ENCODE assay signal across 27 mouse cellular contexts in genomic region chr6:145089373-145089772, GRCm38 (mm10). TPM values are rescaled to one million over a fixed set of nuclear protein-coding genes. Genes with fewer than 3 reads are reported as not detected.
DNase-seq lines count a peak whose midpoint lies in the region; ATAC-seq and TF ChIP-seq lines count a peak whose summit lies in the region.
"Had no signal": no experiment of that assay in that cellular context is flagged by ENCODE, and none has a peak within 500 bp of the region (broad histone marks: within the 10 kb centered on the region; RNA-seq: fewer than 3 reads in every experiment).

No protein-coding gene starts in this region.

- TF ChIP-seq RAD21 in MEL (IDR thresholded peaks at IDR 0.05; ENCODE audit: low read depth, low read length): no peak

- TF ChIP-seq POLR2A in MEL (IDR thresholded peaks at IDR 0.05; ENCODE audit: control insufficient read depth in 1 of 2, insufficient read depth in 1 of 2, low read depth in 1 of 2, low read length in 2 of 2, poor library complexity in 1 of 2): no peak

- H3K79me2 ChIP-seq in MEL (ENCODE audit: control insufficient read depth, insufficient read depth, low read length, poor library complexity): no peaks in the 10 kb centered on the region

- H3K4me1 ChIP-seq in midbrain, embryonic 11.5 days (ENCODE audit: control insufficient read depth, insufficient read depth, low read length): no peaks in the 10 kb centered on the region
- H3K4me1 ChIP-seq in midbrain, embryonic 15.5 days: no peaks in the 10 kb centered on the region
- peaks cover 2 to 8% of the 10 kb centered on the region in 2 experiments; a peak in 3 of 4 replicates for H3K4me1 ChIP-seq in MEL (ENCODE audit: control insufficient read depth in 1 of 2, insufficient read depth in 2 of 2, low read length in 2 of 2)
- no peaks in the 10 kb centered on the region for H3K4me1 ChIP-seq in liver, postnatal 0 days (ENCODE audit: insufficient read depth)
- H3K4me1 ChIP-seq in forebrain, postnatal 0 days (ENCODE audit: insufficient read depth): no peaks in the 10 kb centered on the region
- H3K4me1 ChIP-seq in intestine, embryonic 15.5 days (replicated peaks): no peaks in the 10 kb centered on the region
- H3K4me1 ChIP-seq: embryonic facial prominence, embryonic 12.5 days; forebrain, embryonic 12.5 days; hindbrain, embryonic 12.5 days; neural tube, embryonic 13.5 days; stomach, embryonic 15.5 days had no signal

- no peaks in the 10 kb centered on the region for H3K9me3 ChIP-seq in midbrain, embryonic 11.5 days (ENCODE audit: control insufficient read depth, low read length)
- no peaks in the 10 kb centered on the region for H3K9me3 ChIP-seq in midbrain, embryonic 15.5 days
- no peaks in the 10 kb centered on the region for H3K9me3 ChIP-seq in MEL (replicated peaks; ENCODE audit: insufficient read depth, low read length)
- H3K9me3 ChIP-seq in liver, postnatal 0 days (ENCODE audit: low read length): no peaks in the 10 kb centered on the region
- no peaks in the 10 kb centered on the region for H3K9me3 ChIP-seq in forebrain, postnatal 0 days (ENCODE audit: low read length)
- no peaks in the 10 kb centered on the region for H3K9me3 ChIP-seq in intestine, embryonic 15.5 days
- H3K9me3 ChIP-seq: embryonic facial prominence, embryonic 12.5 days; forebrain, embryonic 12.5 days; heart, embryonic 12.5 days; hindbrain, embryonic 12.5 days; kidney, embryonic 15.5 days; liver, embryonic 15.5 days; neural tube, embryonic 13.5 days; stomach, embryonic 15.5 days had no signal

- peak; percentile 68 for DNase-seq in midbrain, embryonic 11.5 days (ENCODE audit: low spot score, missing footprints)
- DNase-seq in MEL (ENCODE audit: low read depth, low spot score) (peak; percentile 50), liver (peak; percentile 9)
- DNase-seq in liver, postnatal 0 days: no peak
- DNase-seq in forebrain, postnatal 0 days: no peak
- DNase-seq in testis, postnatal 10 days (ENCODE audit: low spot score): no peak
- DNase-seq: adrenal gland, postnatal 14 days; cerebellum, adult 8-10 months; gastrocnemius, adult 2 months; heart, postnatal 14 days; kidney, adult 11 months; kidney, postnatal 36 days; layer of hippocampus, postnatal 36 days had no signal

- peak; percentile 52 to 67 for TF ChIP-seq EP300 in MEL (IDR thresholded peaks at IDR 0.05; ENCODE audit: low read depth in 1 of 2, low read length in 2 of 2)
- 0 out of 2 replicates have a peak, but pooled peaks have one; percentile 12 for TF ChIP-seq EP300 in liver, postnatal 0 days (IDR thresholded peaks at IDR 0.05; ENCODE audit: low read depth)

- TF ChIP-seq CTCF in MEL (IDR thresholded peaks at IDR 0.05 in 2 of 3, conservative IDR thresholded peaks at IDR 0.05 in 1 of 3; ENCODE audit: control insufficient read depth in 1 of 3, insufficient read depth in 1 of 3, low read depth in 2 of 3, low read length in 3 of 3, poor library complexity in 1 of 3, severe bottlenecking in 1 of 3): no peak; a peak in 1 of 6 replicates
- TF ChIP-seq CTCF in liver, postnatal 0 days (IDR thresholded peaks at IDR 0.05; ENCODE audit: low read depth): no peak
- TF ChIP-seq CTCF in forebrain, postnatal 0 days (IDR thresholded peaks at IDR 0.05; ENCODE audit: low read depth): no peak

- no peaks in the 10 kb centered on the region for H3K27me3 ChIP-seq in midbrain, embryonic 11.5 days (ENCODE audit: control insufficient read depth, insufficient read depth, low read length)
- no peaks in the 10 kb centered on the region for H3K27me3 ChIP-seq in midbrain, embryonic 15.5 days (replicated peaks)
- peaks cover 0 to 2% of the 10 kb centered on the region in 2 experiments; a peak in 1 of 4 replicates for H3K27me3 ChIP-seq in MEL (ENCODE audit: control insufficient read depth in 1 of 2, insufficient read depth in 2 of 2, low read length in 2 of 2)
- no peaks in the 10 kb centered on the region for H3K27me3 ChIP-seq in liver, postnatal 0 days (ENCODE audit: insufficient read depth, low read length)
- no peaks in the 10 kb centered on the region for H3K27me3 ChIP-seq in forebrain, postnatal 0 days (ENCODE audit: insufficient read depth, low read length)
- no peaks in the 10 kb centered on the region for H3K27me3 ChIP-seq in intestine, embryonic 15.5 days (replicated peaks)
- H3K27me3 ChIP-seq: embryonic facial prominence, embryonic 12.5 days; forebrain, embryonic 12.5 days; hindbrain, embryonic 12.5 days; kidney, embryonic 15.5 days; liver, embryonic 15.5 days; neural tube, embryonic 13.5 days; stomach, embryonic 15.5 days had no signal

- no peak overlapping the region for H3K27ac ChIP-seq in midbrain, embryonic 11.5 days (ENCODE audit: low read depth, low read length)
- H3K27ac ChIP-seq in midbrain, embryonic 15.5 days: no peak overlapping the region
- no peak overlapping the region for H3K27ac ChIP-seq in MEL (ENCODE audit: control insufficient read depth, low read depth, low read length)
- H3K27ac ChIP-seq in liver, postnatal 0 days (ENCODE audit: low read depth): peak overlapping the region; percentile 30; the same call in 1 of the 2 replicates
- no peak overlapping the region for H3K27ac ChIP-seq in forebrain, postnatal 0 days (ENCODE audit: low read depth, low read length)
- H3K27ac ChIP-seq in intestine, embryonic 15.5 days: no peak overlapping the region
- H3K27ac ChIP-seq: embryonic facial prominence, embryonic 12.5 days; forebrain, embryonic 12.5 days; gastrocnemius, adult 2 months; hindbrain, embryonic 12.5 days; kidney, embryonic 15.5 days; liver, embryonic 15.5 days; neural tube, embryonic 13.5 days; stomach, embryonic 15.5 days had no signal

- 81% methylated on average over 4 of the region's 4 CpGs for WGBS in midbrain, embryonic 11.5 days
- WGBS in midbrain, embryonic 15.5 days: 80% methylated on average over 4 of the region's 4 CpGs
- WGBS in liver, postnatal 0 days (ENCODE audit: insufficient replicate concordance): 31% methylated on average over 4 of the region's 4 CpGs
- 88% methylated on average over 4 of the region's 4 CpGs for WGBS in forebrain, postnatal 0 days
- 76% methylated on average over 4 of the region's 4 CpGs for WGBS in intestine, embryonic 15.5 days

- ATAC-seq in midbrain, embryonic 11.5 days (ENCODE audit: low FRiP score): no peak
- ATAC-seq in midbrain, embryonic 15.5 days (replicated peaks): no peak
- peak; percentile 40 for ATAC-seq in liver, postnatal 0 days
- no peak for ATAC-seq in forebrain, postnatal 0 days
- ATAC-seq in intestine, embryonic 15.5 days: no peak
- ATAC-seq: lung, postnatal 0 days; midbrain, embryonic 16.5 days had no signal

- H3K4me2 ChIP-seq in midbrain, embryonic 11.5 days: no peak overlapping the region
- H3K4me2 ChIP-seq in midbrain, embryonic 15.5 days: no peak overlapping the region
- H3K4me2 ChIP-seq in liver, postnatal 0 days (ENCODE audit: low read depth, low read length): no peak overlapping the region
- H3K4me2 ChIP-seq in forebrain, postnatal 0 days (ENCODE audit: low read depth): no peak overlapping the region
- no peak overlapping the region for H3K4me2 ChIP-seq in intestine, embryonic 15.5 days (replicated peaks)
- H3K4me2 ChIP-seq: embryonic facial prominence, embryonic 12.5 days; forebrain, embryonic 12.5 days; heart, embryonic 12.5 days; hindbrain, embryonic 12.5 days; kidney, embryonic 15.5 days; liver, embryonic 15.5 days; neural tube, embryonic 13.5 days; stomach, embryonic 15.5 days had no signal

- no peak overlapping the region for H3K9ac ChIP-seq in midbrain, embryonic 11.5 days (ENCODE audit: low read length)
- H3K9ac ChIP-seq in midbrain, embryonic 15.5 days: no peak overlapping the region; the same call in 1 of the 2 replicates
- H3K9ac ChIP-seq in MEL (ENCODE audit: control insufficient read depth, low read depth, low read length, poor library complexity, severe bottlenecking): no peak overlapping the region
- no peak overlapping the region for H3K9ac ChIP-seq in liver, postnatal 0 days (replicated peaks)
- no peak overlapping the region for H3K9ac ChIP-seq in forebrain, postnatal 0 days
- no peak overlapping the region for H3K9ac ChIP-seq in intestine, embryonic 15.5 days
- H3K9ac ChIP-seq: embryonic facial prominence, embryonic 12.5 days; forebrain, embryonic 12.5 days; heart, embryonic 12.5 days; hindbrain, embryonic 12.5 days; kidney, embryonic 15.5 days; liver, embryonic 15.5 days; neural tube, embryonic 13.5 days; stomach, embryonic 15.5 days had no signal

- no peak overlapping the region for H3K4me3 ChIP-seq in midbrain, embryonic 11.5 days (ENCODE audit: low read depth, low read length)
- H3K4me3 ChIP-seq in midbrain, embryonic 15.5 days: no peak overlapping the region
- no peak overlapping the region for H3K4me3 ChIP-seq in MEL (ENCODE audit: control insufficient read depth in 1 of 2, insufficient read depth in 1 of 2, low read depth in 2 of 2, low read length in 2 of 2)
- H3K4me3 ChIP-seq in liver, postnatal 0 days (ENCODE audit: low read depth, low read length): no peak overlapping the region
- no peak overlapping the region for H3K4me3 ChIP-seq in forebrain, postnatal 0 days (ENCODE audit: low read depth, low read length)
- H3K4me3 ChIP-seq in intestine, embryonic 15.5 days (replicated peaks): no peak overlapping the region
- H3K4me3 ChIP-seq: embryonic facial prominence, embryonic 12.5 days; forebrain, embryonic 12.5 days; gastrocnemius, adult 2 months; heart, embryonic 12.5 days; hindbrain, embryonic 12.5 days; kidney, embryonic 15.5 days; liver, embryonic 15.5 days; myocyte; neural tube, embryonic 13.5 days; stomach, embryonic 15.5 days had no signal

- no peaks in the 10 kb centered on the region for H3K36me3 ChIP-seq in midbrain, embryonic 11.5 days (ENCODE audit: control insufficient read depth, insufficient read depth, low read length)
- no peaks in the 10 kb centered on the region for H3K36me3 ChIP-seq in midbrain, embryonic 15.5 days (replicated peaks)
- peaks cover 0 to 3% of the 10 kb centered on the region in 2 experiments; a peak in 2 of 4 replicates for H3K36me3 ChIP-seq in MEL (ENCODE audit: control insufficient read depth in 1 of 2, insufficient read depth in 2 of 2, low read length in 2 of 2)
- no peaks in the 10 kb centered on the region for H3K36me3 ChIP-seq in liver, postnatal 0 days (replicated peaks; ENCODE audit: insufficient read depth, low read length)
- H3K36me3 ChIP-seq in forebrain, postnatal 0 days (ENCODE audit: insufficient read depth): no peaks in the 10 kb centered on the region
- no peaks in the 10 kb centered on the region for H3K36me3 ChIP-seq in intestine, embryonic 15.5 days
- H3K36me3 ChIP-seq: embryonic facial prominence, embryonic 12.5 days; forebrain, embryonic 12.5 days; heart, embryonic 12.5 days; hindbrain, embryonic 12.5 days; kidney, embryonic 15.5 days; liver, embryonic 15.5 days; neural tube, embryonic 13.5 days; stomach, embryonic 15.5 days had no signal

RNA-seq across cellular contexts. Expression of gene Bcat1, which starts 13.4 kb away (rescaled TPM):
- 140 and 150 TPM in 2 replicates for polyA plus RNA-seq in midbrain, embryonic 11.5 days (2014; fragmentation: Nextera tagmentation; extraction: Ambion mirVana)
- polyA plus RNA-seq in midbrain, embryonic 15.5 days (2015; fragmentation: Nextera tagmentation; extraction: Ambion mirVana): 104 and 107 TPM in 2 replicates
- total RNA-seq in MEL (2012; rRNA removed): not detected in 2 replicates
- not detected for polyA plus RNA-seq in MEL (2012; ENCODE audit: insufficient read depth in 1 of 2, insufficient read length in 2 of 2, low read depth in 1 of 2, low replicate concordance in 2 of 2, missing spikeins in 1 of 2)
- 0.46 and 0.81 TPM in 2 replicates for polyA plus RNA-seq in liver, postnatal 0 days (2015; fragmentation: Nextera tagmentation; extraction: Ambion mirVana)
- 97.5 and 97.9 TPM in 2 replicates for total RNA-seq in forebrain, postnatal 0 days (2014; rRNA removed)
- 50.7 and 51.5 TPM in 2 replicates for polyA plus RNA-seq in forebrain, postnatal 0 days (2015; fragmentation: Nextera tagmentation; extraction: Ambion mirVana)
- 6.1 and 6.6 TPM in 2 replicates for polyA plus RNA-seq in intestine, embryonic 15.5 days (2015; fragmentation: Nextera tagmentation; extraction: Ambion mirVana)

RNA-seq across cellular contexts. Expression of gene Lrmp, which starts 26.1 kb away (rescaled TPM):
- 1.4 and 1.9 TPM in 2 replicates for polyA plus RNA-seq in midbrain, embryonic 11.5 days (2014; fragmentation: Nextera tagmentation; extraction: Ambion mirVana)
- polyA plus RNA-seq in midbrain, embryonic 15.5 days (2015; fragmentation: Nextera tagmentation; extraction: Ambion mirVana): 0.62 and 0.98 TPM in 2 replicates
- 60.4 and 70.1 TPM in 2 replicates for total RNA-seq in MEL (2012; rRNA removed)
- 10 to 100 TPM in 1 of 2 experiments, not detected in 1; 64.3 TPM for polyA plus RNA-seq in MEL (2012; ENCODE audit: insufficient read depth in 1 of 2, insufficient read length in 2 of 2, low read depth in 1 of 2, low replicate concordance in 2 of 2, missing spikeins in 1 of 2)
- 26.8 and 28.0 TPM in 2 replicates for polyA plus RNA-seq in liver, postnatal 0 days (2015; fragmentation: Nextera tagmentation; extraction: Ambion mirVana)
- 1.3 and 2.2 TPM in 2 replicates for total RNA-seq in forebrain, postnatal 0 days (2014; rRNA removed)
- polyA plus RNA-seq in forebrain, postnatal 0 days (2015; fragmentation: Nextera tagmentation; extraction: Ambion mirVana): 0.80 and 1.0 TPM in 2 replicates
- polyA plus RNA-seq in intestine, embryonic 15.5 days (2015; fragmentation: Nextera tagmentation; extraction: Ambion mirVana): 2.7 and 5.8 TPM in 2 replicates
- polyA plus RNA-seq: C2C12 had no signal

Comparison
In these comparisons a context has a peak if more than half of its experiments do, and no peak if none do; other contexts are left out.
1. DNase-seq: peak in midbrain, embryonic 11.5 days (single experiment), MEL (single experiment) and liver (single experiment); none in liver, postnatal 0 days (single experiment), forebrain, postnatal 0 days (single experiment) and testis, postnatal 10 days (single experiment).